Mouse (Mus musculus) CH12.LX (cell line): ENCODE measurements around the gene Trp53bp2. TPM values are rescaled to one million over a fixed set of nuclear protein-coding genes. Genes with fewer than 3 reads are reported as not detected.
A peak's percentile ranks its signal among the peaks of the same experiment; 100 is the strongest.

Experiments
- DNase-seq: peaks from one replicate; pipeline ENCODE4 v3.0.0-alpha.2; 2013; ENCODE audit errors: extremely low read depth
- H3K27ac ChIP-seq: 2 replicates; pipeline ENCODE4 v1.5.1; 2012; ENCODE audit warnings: low read depth, mild to moderate bottlenecking, control low read depth, moderate library complexity; ENCODE audit not compliant: insufficient read depth
- H3K27me3 ChIP-seq: replicated peaks from 2 replicates; pipeline ENCODE3; 2012; ENCODE audit warnings: inconsistent platforms
- H3K36me3 ChIP-seq, 2 experiments: replicated peaks in 1 of 2; 2 replicates each; pipeline versions ENCODE3 to v1.6.1; 2012; ENCODE audit warnings: inconsistent platforms in 1 of 2, low read length in 1 of 2, mild to moderate bottlenecking in 1 of 2, mixed read lengths in 1 of 2, moderate library complexity in 1 of 2; ENCODE audit not compliant: control insufficient read depth in 1 of 2, insufficient read depth in 1 of 2
- H3K4me1 ChIP-seq, 2 experiments: 2 replicates each; pipeline ENCODE4 v1.6.1; 2012; ENCODE audit warnings: inconsistent platforms in 1 of 2, moderate library complexity in 1 of 2; ENCODE audit not compliant: insufficient read depth in 2 of 2, control insufficient read depth in 1 of 2
- H3K4me2 ChIP-seq: 2 replicates; pipeline ENCODE4 v1.6.1; 2012; ENCODE audit warnings: low read depth, mild to moderate bottlenecking, control low read depth; ENCODE audit not compliant: poor library complexity, insufficient read depth, severe bottlenecking
- H3K4me3 ChIP-seq, 3 experiments: fragments of 150-350 bp in 1 of 3; sonication (generic) in 1 of 3; replicated peaks in 1 of 3; 2 replicates each; pipeline versions ENCODE3 to v1.5.1; 2011 to 2012; ENCODE audit warnings: low read depth in 2 of 3, low read length in 2 of 3, mild to moderate bottlenecking in 2 of 3, moderate library complexity in 2 of 3, control low read depth in 1 of 3, improper control_type of control experiment in 1 of 3, inconsistent platforms in 1 of 3, mixed read lengths in 1 of 3; ENCODE audit not compliant: poor library complexity in 1 of 3
- H3K79me2 ChIP-seq: replicated peaks from 2 replicates; pipeline ENCODE4 v1.6.1; 2012; ENCODE audit warnings: mild to moderate bottlenecking, moderate library complexity; ENCODE audit not compliant: control insufficient read depth, poor library complexity, insufficient read depth, severe bottlenecking; ENCODE audit errors: extremely low read depth
- H3K9ac ChIP-seq: 2 replicates; pipeline ENCODE4 v1.6.1; 2012; ENCODE audit warnings: low read depth, mild to moderate bottlenecking, control low read depth, moderate library complexity; ENCODE audit not compliant: insufficient read depth
- H3K9me3 ChIP-seq: replicated peaks from 2 replicates; pipeline ENCODE3; 2012; ENCODE audit warnings: low read length, inconsistent platforms, mixed read lengths
- CHD1 ChIP-seq: IDR thresholded peaks from 2 replicates; pipeline ENCODE4 v1.6.1; 2012; ENCODE audit warnings: low read depth, low read length, improper control_type of control experiment, inconsistent platforms
- CHD2 ChIP-seq: IDR thresholded peaks from 2 replicates; pipeline ENCODE4 v1.6.1; 2011; ENCODE audit warnings: low read length, improper control_type of control experiment
- CTCF ChIP-seq, 2 experiments: IDR thresholded peaks in 1 of 2; conservative IDR thresholded peaks in 1 of 2; 2 replicates each; pipeline ENCODE4 v1.5.1; 2011 to 2012; ENCODE audit warnings: low read depth in 2 of 2, low read length in 2 of 2, improper control_type of control experiment in 1 of 2, inconsistent platforms in 1 of 2, mild to moderate bottlenecking in 1 of 2, moderate library complexity in 1 of 2
- ELF1 ChIP-seq: IDR thresholded peaks from 2 replicates; pipeline ENCODE4 v1.6.1; 2014; ENCODE audit warnings: low read depth, mild to moderate bottlenecking, inconsistent platforms, low read length, improper control_type of control experiment
- EP300 ChIP-seq: IDR thresholded peaks from 2 replicates; pipeline ENCODE4 v1.6.1; 2011; ENCODE audit warnings: low read length, improper control_type of control experiment
- IRF4 ChIP-seq: IDR thresholded peaks from 2 replicates; pipeline ENCODE4 v1.6.1; 2014; ENCODE audit warnings: low read depth, mild to moderate bottlenecking, inconsistent platforms, low read length, improper control_type of control experiment
- JUND ChIP-seq: conservative IDR thresholded peaks from 2 replicates; pipeline ENCODE4 v1.6.1; 2011; ENCODE audit warnings: low read depth, low read length, improper control_type of control experiment
- MAZ ChIP-seq: IDR thresholded peaks from 2 replicates; pipeline ENCODE4 v1.6.1; 2012; ENCODE audit warnings: low read depth, mild to moderate bottlenecking, inconsistent platforms, low read length, improper control_type of control experiment, moderate library complexity
- POLR2AphosphoS2 ChIP-seq: IDR thresholded peaks from 2 replicates; pipeline ENCODE4 v1.6.1; 2011; ENCODE audit warnings: low read depth, low read length, improper control_type of control experiment
- RAD21 ChIP-seq: IDR thresholded peaks from 2 replicates; pipeline ENCODE4 v1.6.1; 2011; ENCODE audit warnings: low read depth, mild to moderate bottlenecking, low read length, improper control_type of control experiment, moderate library complexity
- RCOR1 ChIP-seq: conservative IDR thresholded peaks from 2 replicates; pipeline ENCODE4 v1.6.1; 2012; ENCODE audit warnings: low read depth, mild to moderate bottlenecking, inconsistent platforms, low read length, improper control_type of control experiment
- SIN3A ChIP-seq: IDR thresholded peaks from 2 replicates; pipeline ENCODE4 v1.6.1; 2012; ENCODE audit warnings: low read length, improper control_type of control experiment, inconsistent platforms
- SMC3 ChIP-seq: IDR thresholded peaks from 2 replicates; pipeline ENCODE4 v1.6.1; 2011; ENCODE audit warnings: low read depth, low read length, improper control_type of control experiment
- UBTF ChIP-seq: IDR thresholded peaks from 2 replicates; pipeline ENCODE4 v1.6.1; 2012; ENCODE audit warnings: low read depth, mild to moderate bottlenecking, inconsistent platforms, low read length, improper control_type of control experiment, moderate library complexity
- USF1 ChIP-seq: IDR thresholded peaks from 2 replicates; pipeline ENCODE4 v1.6.1; 2014; ENCODE audit warnings: low read depth, mild to moderate bottlenecking, inconsistent platforms, low read length, improper control_type of control experiment
- USF2 ChIP-seq: conservative IDR thresholded peaks from 2 replicates; pipeline ENCODE4 v1.6.1; 2011; ENCODE audit warnings: low read depth, low read length, improper control_type of control experiment
- ZKSCAN1 ChIP-seq: IDR thresholded peaks from 2 replicates; pipeline ENCODE4 v1.6.1; 2012; ENCODE audit warnings: low read depth, inconsistent platforms, low read length, improper control_type of control experiment, borderline replicate concordance
- ZMIZ1 ChIP-seq: IDR thresholded peaks from 2 replicates; pipeline ENCODE4 v1.6.1; 2012; ENCODE audit warnings: low read depth, mild to moderate bottlenecking, inconsistent platforms, low read length, improper control_type of control experiment
- ZNF384 ChIP-seq: IDR thresholded peaks from 2 replicates; pipeline ENCODE4 v1.6.1; 2012; ENCODE audit warnings: low read depth, low read length, improper control_type of control experiment, inconsistent platforms
- dilution Hi-C: fragments of 300-500 bp; cut with MboI; formaldehyde crosslinking; loops from 2 replicates; pipeline ENCODE4 v1.14.3; 2020; ENCODE audit warnings: low sequenced_read_pairs; ENCODE audit not compliant: extremely low pct_unique_long_range_greater_than_20kb, extremely low pct_ligation_motif_present
- in situ Hi-C: fragments of 300-500 bp; cut with MboI; formaldehyde crosslinking; loops from 3 replicates; pipeline ENCODE4 v1.14.3; 2019; ENCODE audit warnings: low sequenced_read_pairs, low pct_ligation_motif_present, low pct_unique_long_range_greater_than_20kb, mixed read lengths
- polyA plus RNA-seq: library from polyadenylated mRNA; unstranded; fragments of >175 nt; gene quantifications from 2 replicates; pipeline ENCODE4 v1.2.1, GENCODE M21; 2012; ENCODE audit warnings: low read depth; ENCODE audit not compliant: insufficient read length
- total RNA-seq, 2 experiments: library from RNA; depleted of rRNA; stranded (reverse); fragments of 300-350 nt in 1 of 2; fragments of >200 nt in 1 of 2; gene quantifications; 2 replicates each; pipeline ENCODE4 v1.2.3; 2012 to 2014

Gene Trp53bp2
- total and polyA plus RNA-seq, 3 experiments = 1.4 to 4.7 (median 2.9) TPM

GRCm38 (mm10) chr1:182500224-182500623 is 91.3 kb downstream of the Trp53bp2 start:
- TF ChIP-seq ZKSCAN1 (no peak), CHD1 (no peak), RAD21 (no peak), ZMIZ1 (no peak)
- Histone ChIP-seq H3K9ac (no peak overlapping the region), H3K27ac (no peak overlapping the region), H3K36me3 (peaks cover 0 to 12% of the 10 kb centered on the region in 2 experiments), H3K27me3 (no peaks in the 10 kb centered on the region), H3K4me3 (no peak overlapping the region), H3K79me2 (no peaks in the 10 kb centered on the region), H3K4me1 (peaks cover 34 to 41% of the 10 kb centered on the region in 2 experiments), H3K9me3 (no peaks in the 10 kb centered on the region), H3K4me2 (no peak overlapping the region)
- dilution Hi-C loops (no loop called here), in situ Hi-C loops (loop anchor here (25.0 kb wide), 1 partner anchor 613 kb away; no protein-coding TSS in a partner anchor)
- DNase-seq = no peak

- no peak for DNase-seq
- Histone ChIP-seq H3K79me2 (no peaks in the 10 kb centered on the region), H3K27me3 (no peaks in the 10 kb centered on the region), H3K9ac (no peak overlapping the region), H3K27ac (no peak overlapping the region), H3K4me2 (peak overlapping the region; percentile 14; the same call in 1 of the 2 replicates), H3K9me3 (no peaks in the 10 kb centered on the region), H3K36me3 (peaks cover 0 to 14% of the 10 kb centered on the region in 2 experiments), H3K4me1 (peaks cover 35 to 45% of the 10 kb centered on the region in 2 experiments), H3K4me3 (peak overlapping the region in 1 of 3 experiments; percentile 11)
- dilution Hi-C loops = no loop called here
- TF ChIP-seq RAD21 (no peak), JUND (no peak), CTCF (conservative IDR thresholded peaks at IDR 0.05 in 1 of 2, IDR thresholded peaks at IDR 0.05 in 1 of 2; ENCODE audit: low read depth in 2 of 2, low read length in 2 of 2) (no peak), SIN3A (no peak), POLR2AphosphoS2 (no peak), UBTF (no peak), USF1 (no peak), ZNF384 (no peak), SMC3 (no peak), USF2 (no peak)
- in situ Hi-C loops = loop anchor here (25.0 kb wide), 1 partner anchor 614 kb away; no protein-coding TSS in a partner anchor
Observed at GRCm38 (mm10) chr1:182500843-182501242, 91.9 kb downstream of the Trp53bp2 start.

- Histone ChIP-seq H3K4me1 (peaks cover 43 to 55% of the 10 kb centered on the region in 2 experiments), H3K4me3 (no peak overlapping the region), H3K4me2 (no peak overlapping the region), H3K27ac (no peak overlapping the region), H3K79me2 (no peaks in the 10 kb centered on the region), H3K36me3 (peaks cover 0 to 13% of the 10 kb centered on the region in 2 experiments), H3K9me3 (no peaks in the 10 kb centered on the region), H3K27me3 (no peaks in the 10 kb centered on the region), H3K9ac (no peak overlapping the region)
- TF ChIP-seq POLR2AphosphoS2 (no peak), CHD2 (no peak), IRF4 (peak; percentile 45), MAZ (no peak), USF2 (no peak), EP300 (no peak), ELF1 (no peak), RCOR1 (no peak)
- DNase-seq = no peak
- in situ Hi-C loops (loop anchor here (25.0 kb wide), 1 partner anchor 615 kb away; no protein-coding TSS in a partner anchor), dilution Hi-C loops (no loop called here)
Observed at GRCm38 (mm10) chr1:182501815-182502405, 92.9 kb downstream of the Trp53bp2 start.
